Mouse (Mus musculus) adrenal gland, postnatal 4 days (tissue): ENCODE measurements at regions not wholly inside any gene's neighbourhood (a gene's known extent, or its start where the extent isn't known, plus 50 kb on each side); places are given as distances from the start of the nearest gene placed in this dataset.

Source experiments
- DNase-seq, 2 experiments: peaks; one replicate each; pipeline ENCODE4 v3.0.0; 2021 to 2022; ENCODE audit warnings: low spot score in 2 of 2, mixed read lengths in 2 of 2

DNA sequence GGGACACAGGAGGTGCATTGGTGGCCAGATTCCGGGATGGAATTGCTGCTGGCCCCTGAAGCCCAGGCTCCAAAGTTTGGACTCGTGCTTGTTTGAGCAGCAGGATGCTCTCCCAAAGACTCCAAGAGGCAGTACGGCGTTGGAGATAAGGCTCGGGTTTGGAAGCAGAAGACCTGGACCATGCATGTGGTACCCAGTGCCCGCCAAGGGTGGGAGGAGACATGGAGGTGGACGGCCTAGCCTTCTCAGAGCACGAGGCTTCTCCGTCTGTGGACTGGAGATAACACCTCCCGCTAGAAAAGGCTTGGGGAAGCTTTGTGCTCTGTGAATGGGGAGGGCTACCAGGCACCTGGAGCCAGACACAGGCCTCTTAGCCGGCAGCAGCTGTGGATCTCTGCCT lies 271.7 kb downstream of the Rps6kc1 start:
- no peak for DNase-seq

DNA sequence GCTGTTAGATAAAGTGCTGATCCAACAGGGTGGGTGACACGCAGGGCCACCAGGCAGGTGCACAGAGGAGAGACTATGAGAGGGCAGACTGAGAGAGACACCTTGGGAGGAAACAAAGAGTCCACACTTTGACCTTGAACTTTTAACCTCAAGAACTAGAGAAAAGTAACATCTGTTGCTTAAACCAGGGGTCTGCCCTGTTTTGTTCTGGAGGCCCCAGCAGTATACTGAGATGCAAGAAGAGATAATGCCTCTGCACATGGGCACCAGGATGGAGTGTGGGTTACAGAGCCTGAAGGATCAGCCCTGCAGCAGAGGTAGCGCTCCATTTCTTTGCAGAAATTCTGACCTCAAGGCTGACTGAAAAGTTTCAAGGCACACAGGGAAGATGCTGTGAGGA lies 276.6 kb downstream of the Rps6kc1 start:
- no peak for DNase-seq

DNA sequence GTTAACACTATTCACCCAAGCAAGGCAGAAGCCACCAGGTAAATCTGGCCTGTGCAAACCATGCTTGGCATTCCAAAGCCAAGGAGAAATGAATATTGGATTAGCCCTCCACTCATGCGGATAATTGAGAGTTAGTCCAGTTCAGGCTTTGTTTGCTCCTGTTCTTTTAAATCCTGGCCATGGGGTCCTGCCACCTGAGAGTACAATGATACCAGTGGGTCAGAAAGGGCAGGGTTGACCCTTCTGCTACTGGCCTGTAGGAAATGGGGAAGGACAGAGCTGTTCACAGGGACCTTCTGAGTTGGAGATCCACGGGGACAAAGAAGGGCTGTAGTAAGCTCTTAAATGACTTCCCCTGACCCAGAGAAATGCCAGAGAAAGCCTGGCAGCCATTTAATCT lies 279.9 kb downstream of the Rps6kc1 start:
- DNase-seq, result no peak

DNA sequence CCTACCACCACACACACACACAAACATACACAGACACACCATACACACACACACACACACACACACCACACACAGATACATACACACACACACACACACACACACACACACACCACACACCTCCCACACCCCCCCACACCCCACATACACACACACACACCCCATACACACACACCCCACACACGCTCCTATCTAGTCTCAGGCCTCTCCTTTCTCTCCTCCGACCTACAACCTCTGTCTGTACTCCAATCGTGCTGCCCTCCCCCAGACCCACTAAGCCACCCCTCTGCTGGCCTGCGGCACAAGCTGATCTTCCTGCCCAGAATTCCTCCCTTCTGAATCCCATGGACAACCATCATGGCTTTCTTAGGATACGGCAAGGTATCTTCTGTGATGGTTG lies 281.4 kb downstream of the Rps6kc1 start:
- DNase-seq, result no peak

DNA sequence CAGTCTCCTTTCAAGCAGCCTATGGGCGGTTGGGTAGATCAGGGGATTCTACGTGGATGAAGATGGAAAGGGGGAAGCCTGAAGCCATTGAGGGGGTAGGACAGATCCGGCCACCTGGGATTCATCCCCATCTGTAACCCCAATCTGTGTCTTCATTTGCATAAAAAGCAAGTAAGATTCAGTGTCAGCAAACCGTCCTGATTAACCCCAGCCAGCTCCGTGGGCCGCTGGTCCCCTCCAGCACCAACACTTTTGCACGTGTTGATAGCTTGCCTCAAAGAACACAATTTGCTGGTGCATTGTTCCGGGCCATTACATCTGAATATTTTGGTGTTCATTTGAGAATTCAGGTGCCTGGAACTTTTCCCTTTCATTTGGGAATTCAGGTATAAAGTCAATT lies 287.7 kb downstream of the Rps6kc1 start:
- DNase-seq, result no peak

DNA sequence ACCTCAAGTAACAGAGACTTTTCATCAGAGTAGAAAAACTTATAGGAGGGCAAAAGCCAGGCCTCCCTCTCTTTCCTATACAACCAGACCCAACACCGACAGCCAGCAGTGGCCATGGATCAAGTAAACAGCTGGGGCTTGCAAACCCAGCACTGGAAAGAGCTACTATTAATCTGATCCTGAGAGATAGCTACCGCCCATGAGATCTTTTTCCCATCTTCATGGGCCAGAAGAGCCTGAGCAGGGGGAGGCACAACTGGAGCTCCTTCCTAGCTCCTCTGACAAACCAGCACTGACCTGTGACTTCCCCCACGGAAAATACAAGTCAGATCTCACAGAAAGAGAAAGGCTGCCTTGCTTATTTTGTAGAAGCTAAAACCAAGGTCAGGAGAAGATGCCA lies 311.1 kb downstream of the Rps6kc1 start:
- DNase-seq, result no peak

DNA sequence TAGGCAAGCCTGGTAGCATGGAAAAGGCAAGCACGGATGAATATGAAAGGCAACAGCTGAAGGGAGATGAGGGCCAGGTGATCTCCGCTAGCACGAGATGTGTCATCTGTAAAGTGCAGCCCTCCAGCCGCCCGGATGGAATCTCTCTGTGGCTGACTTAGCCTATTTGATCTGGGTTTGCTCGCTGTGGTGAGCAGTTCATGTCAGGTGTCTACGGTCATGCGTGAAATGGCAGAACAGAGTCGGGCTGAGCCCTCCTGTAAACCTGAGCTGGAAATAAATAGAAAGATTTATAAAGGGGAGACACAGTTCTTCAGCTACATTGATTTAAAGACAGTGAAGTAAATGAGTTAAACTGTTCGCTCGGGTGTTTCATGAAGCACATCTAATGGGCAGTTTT lies 311.9 kb downstream of the Rps6kc1 start:
- DNase-seq, result no peak

DNA sequence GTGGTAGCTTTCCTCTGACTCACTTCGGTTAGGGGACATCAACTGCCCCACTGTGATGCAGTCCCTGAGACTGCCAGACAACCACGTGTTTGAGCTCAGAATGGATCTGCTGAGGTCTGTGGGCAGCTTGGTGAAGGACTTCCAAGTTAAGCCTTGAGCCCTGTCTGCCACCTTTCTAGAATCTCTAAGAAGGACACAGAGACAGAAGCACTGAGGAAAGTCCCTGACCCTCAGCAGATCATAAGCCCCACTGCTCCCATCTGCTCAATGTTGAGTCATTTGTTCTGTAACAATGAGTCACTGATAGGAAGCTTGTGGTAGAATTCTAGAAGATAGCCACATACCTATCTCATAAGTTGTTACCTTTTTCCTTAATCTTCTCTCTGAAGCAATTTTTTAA lies 315.4 kb downstream of the Rps6kc1 start:
- no peak for DNase-seq

DNA sequence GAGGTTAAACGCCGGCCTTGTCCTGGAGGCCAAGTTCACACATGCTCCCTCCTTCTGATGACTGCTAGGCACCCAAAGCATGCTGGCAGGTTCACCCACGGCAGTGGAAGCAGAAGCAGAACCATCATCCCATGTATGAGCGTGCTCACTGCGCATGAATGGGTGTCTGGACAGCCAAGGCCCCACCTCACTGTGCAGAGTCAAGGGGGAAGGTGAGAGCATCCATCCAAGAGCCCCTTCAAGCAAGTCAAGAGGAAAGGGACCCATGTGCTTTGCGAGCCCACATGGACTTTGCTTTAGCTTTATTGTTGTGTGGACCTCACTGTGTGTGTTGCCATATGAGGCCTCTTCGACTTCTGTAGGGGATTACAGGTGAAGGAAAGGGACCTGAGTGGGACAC lies 319.9 kb downstream of the Rps6kc1 start:
- no peak for DNase-seq

DNA sequence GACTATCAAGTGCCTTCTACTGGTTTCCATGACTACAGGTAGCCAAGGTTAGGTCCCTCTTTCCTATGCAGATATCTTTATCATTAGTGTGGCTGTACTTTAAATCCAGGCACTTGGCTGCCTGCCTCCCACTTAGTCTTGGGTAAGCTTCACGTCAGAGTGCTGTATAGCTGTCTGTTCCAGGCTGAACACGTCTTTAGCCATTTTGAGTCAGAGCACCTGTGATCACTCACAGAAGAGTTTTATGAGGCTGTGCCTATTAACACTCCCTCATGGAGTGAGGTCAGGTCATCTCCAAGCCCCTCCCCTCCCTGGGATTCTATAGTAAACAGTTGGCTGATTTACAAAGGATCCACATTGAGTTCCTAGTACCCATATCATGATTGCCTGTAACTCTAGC lies 322.0 kb downstream of the Rps6kc1 start:
- no peak for DNase-seq

DNA sequence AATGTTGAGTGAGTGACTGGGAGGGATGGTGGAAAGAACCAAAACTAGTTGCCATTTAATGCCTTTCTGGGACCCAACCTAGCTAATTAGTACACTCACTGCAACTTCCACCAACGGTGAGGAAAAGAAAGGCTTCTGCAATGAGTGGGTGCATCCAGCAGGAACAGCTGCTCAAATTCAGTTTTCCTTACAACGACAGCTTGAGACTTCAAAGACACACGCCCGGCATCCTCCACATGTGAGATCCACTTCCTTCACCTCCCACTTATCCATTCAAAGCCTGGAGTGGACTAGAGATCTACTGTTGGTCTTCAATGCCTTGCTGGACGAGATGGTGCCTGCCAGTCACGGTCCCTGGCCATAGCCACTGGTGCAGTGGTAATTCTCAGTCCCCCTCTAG lies 328.3 kb downstream of the Rps6kc1 start:
- no peak for DNase-seq

DNA sequence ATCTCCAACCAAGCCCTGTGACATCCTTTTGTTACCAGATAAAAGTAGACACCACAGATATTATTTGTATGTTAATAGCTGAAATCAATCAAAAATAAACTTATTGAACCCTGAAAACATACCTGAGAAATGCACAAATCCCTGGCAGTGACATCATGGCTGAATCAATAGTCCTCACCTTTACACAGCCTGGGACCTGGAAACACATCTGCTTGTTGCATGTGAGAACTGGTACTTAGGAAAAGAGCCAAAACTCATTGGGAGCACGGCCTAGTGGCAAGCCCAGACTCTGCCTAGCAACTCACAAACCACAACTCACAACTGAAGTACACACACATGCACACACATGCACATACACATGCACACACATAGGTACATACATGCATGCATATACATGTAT lies 330.9 kb downstream of the Rps6kc1 start:
- no peak for DNase-seq

DNA sequence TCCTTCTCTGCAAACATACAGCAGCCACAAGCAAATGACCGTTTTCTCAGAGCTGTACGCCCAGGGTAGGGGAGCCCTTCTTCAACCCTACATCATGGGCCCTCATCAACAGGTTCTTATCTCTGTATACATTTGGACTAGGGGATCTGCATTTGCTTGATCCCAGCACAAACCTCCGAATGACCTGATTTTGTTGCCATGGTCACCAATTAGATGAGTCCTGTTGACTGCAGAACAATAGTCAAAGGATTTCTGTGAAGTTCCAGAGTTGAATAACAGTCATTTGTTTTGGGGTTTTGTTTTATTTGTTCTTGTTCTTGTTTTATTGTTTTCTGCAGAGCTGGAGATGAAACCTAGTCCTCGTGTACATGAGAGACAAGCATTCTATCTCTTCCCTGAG lies 340.6 kb downstream of the Rps6kc1 start:
- no peak for DNase-seq

DNA sequence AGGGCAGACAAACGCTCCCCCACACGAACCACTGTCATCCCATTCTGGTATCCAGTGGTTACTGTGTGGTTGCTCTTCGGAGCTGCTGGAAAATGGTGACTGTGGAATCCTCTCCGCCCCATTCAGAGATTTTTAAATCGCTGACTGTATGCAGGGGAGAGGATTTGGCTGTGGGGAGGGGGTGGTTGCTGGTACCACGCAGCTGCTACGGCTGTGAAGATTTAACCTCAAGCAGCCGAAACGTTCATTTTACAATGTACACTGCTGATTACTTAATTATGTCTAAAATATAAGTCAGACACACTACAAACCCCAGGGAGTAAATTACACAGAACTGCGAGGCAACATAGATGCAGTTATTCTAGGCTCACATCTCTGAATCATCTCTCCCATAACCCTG lies 341.0 kb downstream of the Rps6kc1 start:
- DNase-seq, result no peak

DNA sequence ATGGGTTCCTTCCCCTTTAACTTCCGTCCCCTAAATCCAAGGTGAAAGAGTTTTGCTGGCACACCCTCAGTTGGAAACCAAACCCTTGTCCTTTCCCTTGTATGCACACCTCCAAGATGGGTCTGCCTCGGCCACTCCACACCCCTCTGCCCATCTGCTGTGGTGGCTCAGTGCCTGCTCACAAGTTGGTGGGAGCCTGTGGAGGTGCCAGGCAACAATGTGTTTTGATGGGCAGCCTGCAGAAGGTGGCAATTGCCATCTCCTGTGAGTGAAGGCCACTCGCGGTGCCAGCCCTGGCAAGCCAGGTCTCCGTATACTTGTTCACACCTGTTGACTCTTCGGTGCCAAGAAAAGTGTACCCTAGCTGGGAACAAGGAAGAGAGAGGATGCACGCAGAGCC lies 344.8 kb downstream of the Rps6kc1 start:
- DNase-seq, result no peak

DNA sequence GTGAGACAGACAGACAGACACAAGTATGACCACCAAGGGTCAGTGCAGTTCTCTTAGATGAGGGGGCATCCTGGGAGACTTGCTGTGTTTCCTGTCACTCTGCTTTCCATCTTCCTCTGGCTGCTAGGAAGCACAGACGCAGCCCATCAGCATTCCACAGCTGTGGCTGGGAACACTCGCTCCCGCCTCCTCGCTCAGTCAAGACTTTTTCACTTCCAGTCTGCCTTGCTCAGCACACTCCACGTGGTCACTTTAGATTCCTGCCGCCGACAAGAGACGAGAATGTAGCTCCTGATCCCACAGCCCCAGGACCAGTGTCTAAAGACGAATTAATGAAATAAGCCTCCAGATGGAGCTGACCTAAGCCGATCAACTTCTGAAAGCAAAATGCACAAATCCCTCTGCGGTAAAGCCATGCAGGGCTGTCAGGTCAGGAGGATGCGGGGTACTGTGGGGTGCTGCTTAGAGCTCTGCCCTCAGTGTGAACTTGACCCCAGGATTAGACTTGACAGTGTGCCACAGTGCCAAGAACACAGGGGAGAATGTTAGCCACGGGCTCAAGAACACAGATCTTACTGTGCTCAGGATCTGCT lies 348.6 kb downstream of the Rps6kc1 start:
- DNase-seq, result no peak

DNA sequence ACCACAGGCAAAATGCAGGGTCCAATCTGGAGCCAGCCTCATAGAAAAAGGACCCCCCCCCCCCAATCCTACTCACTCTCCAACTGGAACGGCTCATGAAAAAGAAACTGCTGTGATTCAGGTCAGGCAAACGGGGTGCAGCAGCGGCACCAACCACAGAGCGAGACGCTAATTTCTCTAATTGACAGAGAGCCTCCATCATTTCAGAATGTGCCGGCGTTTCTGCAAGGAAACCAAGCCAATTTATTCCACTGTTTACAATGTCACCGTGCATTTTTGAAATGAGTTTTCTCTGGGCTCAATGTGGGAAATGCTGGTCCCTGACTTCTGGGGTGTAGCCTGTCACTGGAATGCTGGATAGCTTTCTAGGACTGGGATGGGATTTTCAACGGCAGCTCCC lies 351.5 kb downstream of the Rps6kc1 start:
- no peak for DNase-seq

DNA sequence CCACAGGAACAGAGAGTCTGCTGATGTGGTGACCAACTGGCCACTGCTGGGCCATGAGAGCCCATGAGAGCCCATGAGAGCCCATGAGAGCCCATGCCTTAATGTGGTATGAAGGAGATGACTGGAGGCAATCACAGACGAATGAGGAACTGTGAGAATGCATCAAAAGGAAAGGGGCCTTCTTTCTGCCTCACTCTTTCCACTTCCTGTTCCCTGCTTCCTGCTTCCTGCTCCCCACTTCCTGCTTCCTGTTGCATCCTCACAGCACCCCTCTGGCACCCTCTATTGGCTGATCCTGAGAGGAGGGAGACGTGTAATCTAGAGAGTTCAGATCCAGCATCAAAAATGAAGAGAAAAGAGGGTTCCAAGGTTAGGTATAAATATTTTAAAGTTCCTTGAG lies 369.7 kb downstream of the Rps6kc1 start:
- DNase-seq, result no peak

DNA sequence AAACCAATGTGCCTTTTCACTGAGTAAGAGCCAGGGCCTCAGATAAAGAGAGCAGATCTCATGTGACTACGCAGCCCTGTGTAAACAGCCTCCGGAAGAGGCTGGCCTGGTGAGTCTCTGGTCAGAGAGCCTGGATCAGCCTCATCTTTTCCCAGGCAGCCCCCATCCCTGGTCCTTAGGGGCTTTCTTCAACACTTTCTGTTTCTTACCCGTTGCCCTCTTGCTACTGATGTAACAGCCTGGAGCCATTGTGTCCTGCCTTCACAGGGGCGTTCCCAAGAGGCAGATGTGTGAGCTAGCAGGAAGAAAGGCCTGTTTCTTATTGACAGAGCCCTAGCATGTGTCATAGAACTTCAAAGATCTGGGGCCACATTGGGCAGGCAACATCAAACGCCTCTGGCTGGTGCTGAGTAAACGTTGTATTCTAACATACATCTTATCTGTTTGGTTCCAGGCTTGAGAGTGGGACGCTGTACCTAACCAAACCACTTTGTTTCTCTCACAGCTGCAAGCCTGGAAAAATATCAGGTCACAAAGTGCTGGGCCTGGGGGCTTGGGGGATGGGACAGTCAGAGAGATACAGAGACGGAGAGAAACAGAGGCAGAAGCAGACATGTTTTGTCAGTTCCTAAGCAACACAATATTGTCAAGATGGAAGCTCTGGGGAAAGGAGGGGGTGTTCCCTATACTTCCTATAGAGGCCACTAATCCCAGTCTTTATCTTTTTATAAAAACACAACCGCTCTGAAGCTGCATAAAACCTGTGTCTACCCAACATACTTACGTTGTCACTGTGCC lies 362.6 kb upstream of the Prox1 start:
- DNase-seq, result no peak

DNA sequence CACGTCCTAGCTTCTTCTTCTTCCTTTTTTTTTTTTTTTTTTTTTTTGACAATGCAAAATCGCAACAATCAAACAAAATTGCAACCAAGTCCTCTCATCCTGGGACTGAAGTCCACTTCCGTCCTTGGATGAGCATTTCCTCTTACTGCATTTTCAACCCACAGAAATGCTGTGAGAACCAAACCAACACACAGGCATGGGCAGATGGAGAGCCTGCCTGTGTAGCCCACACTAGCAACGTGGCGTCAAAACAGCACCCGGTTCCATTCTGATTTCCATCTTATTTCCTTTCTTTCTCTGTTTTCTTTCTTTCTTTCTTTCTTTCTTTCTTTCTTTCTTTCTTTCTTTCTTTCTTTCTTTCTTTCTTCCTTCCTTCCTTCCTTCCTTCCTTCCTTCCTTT lies 360.7 kb upstream of the Prox1 start:
- no peak for DNase-seq

DNA sequence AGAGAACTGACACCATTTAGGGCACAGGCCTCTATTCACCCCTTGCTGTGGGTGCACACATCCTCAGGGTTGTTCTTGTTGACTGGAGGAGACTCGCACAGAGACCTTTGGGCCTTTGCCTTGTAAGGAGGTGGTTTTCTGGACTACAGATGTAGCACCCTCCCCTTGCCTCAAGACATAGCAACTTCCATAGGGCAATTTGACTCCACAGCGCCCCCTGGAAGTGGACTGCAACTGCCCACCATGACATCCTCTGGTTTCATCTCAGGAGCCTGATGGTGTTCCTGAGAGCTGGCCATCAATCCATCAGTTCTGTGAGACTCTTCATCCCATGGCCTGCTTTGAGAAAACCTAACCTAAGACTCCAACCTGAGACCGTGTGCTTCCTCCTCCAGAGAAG lies 359.6 kb upstream of the Prox1 start:
- no peak for DNase-seq

DNA sequence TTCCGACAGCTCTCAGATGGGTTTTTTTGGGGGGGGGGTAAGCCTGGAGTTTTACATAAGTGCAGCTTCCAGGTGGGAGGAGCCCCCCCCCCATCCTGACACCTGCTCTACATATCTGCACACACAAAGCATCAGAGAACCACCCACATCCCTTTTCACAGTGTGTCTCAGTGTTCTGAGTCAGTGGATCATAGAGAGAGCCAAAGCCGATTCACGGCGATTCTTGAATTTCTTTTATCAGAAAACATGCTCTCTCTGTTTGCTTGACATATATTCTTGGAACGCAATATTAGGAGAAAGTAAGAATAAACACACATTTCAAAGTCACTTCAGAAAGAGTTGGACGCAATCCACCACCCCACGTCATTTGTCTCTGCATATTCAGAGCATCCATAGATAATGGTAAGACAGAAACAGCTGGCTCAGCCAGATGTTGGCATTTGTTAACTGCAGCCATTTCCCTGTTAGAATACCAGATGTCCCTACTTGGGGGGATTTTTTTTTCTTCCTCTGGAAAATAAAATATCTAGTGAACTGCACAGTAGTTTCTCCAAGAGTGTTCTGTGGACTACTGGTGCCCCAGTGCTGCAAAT lies 357.1 kb upstream of the Prox1 start:
- DNase-seq, result no peak

DNA sequence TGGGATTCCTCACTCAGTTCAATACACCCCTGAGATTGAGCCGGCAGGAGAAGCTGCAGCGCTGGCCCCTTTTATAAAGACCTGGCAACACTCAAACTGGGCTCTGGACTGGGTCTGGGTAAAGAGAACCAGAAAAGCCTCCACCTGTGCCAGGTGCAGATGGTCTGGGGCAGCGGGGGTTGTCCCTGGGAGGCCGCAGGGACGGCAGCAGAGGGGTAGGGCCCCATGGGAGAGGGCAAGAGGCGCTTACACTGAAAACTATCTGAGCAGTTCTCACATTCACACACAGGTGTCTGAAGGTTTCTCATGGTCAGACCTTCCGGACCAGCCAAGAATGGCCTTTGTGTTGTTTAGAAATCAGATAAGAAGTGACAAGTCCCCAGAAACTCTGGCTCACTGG lies 356.1 kb upstream of the Prox1 start:
- DNase-seq, result no peak
